Mouse (Mus musculus): ENCODE results near the gene Pepd. TPM values are rescaled to one million over a fixed set of nuclear protein-coding genes. Genes with fewer than 3 reads are reported as not detected.
"Not testable (repeated sequence)": the region's sequence is repeated elsewhere in the genome, so short reads cannot be mapped to it uniquely, and the experiment has no call there.

The Pepd gene
- total RNA-seq, 2 experiments from 2014 or later: 26.5 to 27.3 TPM

DNA sequence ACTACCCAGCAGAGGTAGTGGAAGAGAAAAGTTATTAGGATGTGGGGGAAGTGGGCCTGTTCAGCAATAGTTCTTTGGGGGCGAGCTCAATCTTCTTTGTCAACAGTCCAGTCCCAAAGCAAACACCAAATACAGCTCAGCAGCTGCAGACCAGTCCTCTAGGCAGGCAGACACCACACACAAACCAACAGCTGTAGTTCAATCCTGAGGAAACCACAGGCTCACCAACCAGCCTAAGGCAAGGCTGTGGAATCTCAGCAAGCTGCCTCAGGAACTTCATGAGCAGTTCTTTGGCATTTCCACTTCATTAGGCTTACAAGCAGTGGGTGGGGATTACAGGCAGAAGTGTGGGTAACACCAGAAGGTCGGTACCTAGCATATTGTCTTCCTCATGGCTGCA is 70.2 kb downstream of the Pepd start:
- not testable (repeated sequence) for DNase-seq (ENCODE audit: low spot score)

- no peak for DNase-seq (ENCODE audit: low spot score)
Observed at GRCm38 (mm10) chr7:34983702-34984475, 71.7 kb downstream of the Pepd start.

DNA sequence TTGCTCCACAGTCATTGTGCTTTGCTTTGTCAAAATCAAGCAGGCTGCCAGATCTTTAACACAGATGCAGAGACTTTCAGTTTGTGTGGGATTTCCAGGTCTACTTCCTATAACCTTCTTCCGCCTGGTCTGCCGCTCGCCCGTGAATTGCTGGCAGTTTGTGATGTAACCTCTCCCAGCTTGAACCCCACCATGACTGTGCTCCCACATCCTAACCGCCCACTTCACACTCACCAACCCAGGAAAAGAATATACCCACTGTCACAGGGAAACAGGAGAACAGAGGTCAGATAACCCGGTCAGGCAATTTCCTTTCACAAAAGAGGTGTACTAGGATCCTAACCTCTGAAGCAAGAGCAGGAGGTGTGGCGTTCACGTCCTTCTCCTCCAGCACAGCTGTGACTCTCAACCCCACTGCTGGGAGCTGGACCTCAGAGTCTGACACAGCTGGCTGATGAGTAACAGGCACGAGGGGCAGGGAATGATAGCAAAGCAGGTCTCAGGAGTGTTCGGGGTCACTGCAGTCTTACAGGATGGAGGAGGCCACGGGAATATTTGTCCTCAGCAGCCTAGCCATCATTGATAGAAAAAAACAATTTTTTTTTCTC is 72.5 kb downstream of the Pepd start:
- DNase-seq (ENCODE audit: low spot score): peak; percentile 33

GRCm38 (mm10) chr7:34985216-34985615 is 73.0 kb downstream of the Pepd start:
- DNase-seq (ENCODE audit: low spot score): no peak

GRCm38 (mm10) chr7:34985646-34986045 is 73.5 kb downstream of the Pepd start:
- no peak for DNase-seq (ENCODE audit: low spot score)

GRCm38 (mm10) chr7:34986575-34987150 is 74.5 kb downstream of the Pepd start:
- DNase-seq (ENCODE audit: low spot score): peak; percentile 20

- DNase-seq (ENCODE audit: low spot score): no peak
Observed at GRCm38 (mm10) chr7:34987258-34987657, 75.1 kb downstream of the Pepd start.

GRCm38 (mm10) chr7:34988488-34988887 is 76.3 kb downstream of the Pepd start:
- DNase-seq (ENCODE audit: low spot score): no peak

DNA sequence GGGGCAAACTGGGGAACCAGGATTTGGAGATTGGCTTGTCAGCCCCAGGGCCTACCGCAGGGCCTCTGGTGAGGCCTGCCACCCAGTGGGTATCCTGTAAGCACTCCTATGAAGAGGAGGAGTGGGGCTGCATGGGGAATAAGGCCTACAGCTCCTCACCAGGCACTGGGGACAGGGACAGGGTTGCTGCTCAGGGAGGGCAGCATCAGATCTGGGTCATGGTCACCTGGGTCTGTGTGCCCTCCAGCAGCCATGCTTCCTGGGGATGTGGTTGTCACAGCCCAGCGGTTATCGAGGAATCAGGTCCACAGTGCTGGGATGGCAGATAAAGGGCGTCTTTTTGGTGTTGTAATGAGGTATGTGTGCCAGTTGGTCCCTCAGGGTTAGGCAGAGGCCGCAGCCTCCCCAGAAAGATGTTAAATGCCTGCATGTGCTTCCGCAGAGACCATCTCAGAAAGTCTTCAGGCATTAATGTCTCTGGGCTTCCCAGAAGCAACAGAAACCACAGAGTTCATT is 79.6 kb downstream of the Pepd start:
- no peak for DNase-seq (ENCODE audit: low spot score)

GRCm38 (mm10) chr7:34992766-34993165 is 80.6 kb downstream of the Pepd start:
- no peak for DNase-seq (ENCODE audit: low spot score)

DNA sequence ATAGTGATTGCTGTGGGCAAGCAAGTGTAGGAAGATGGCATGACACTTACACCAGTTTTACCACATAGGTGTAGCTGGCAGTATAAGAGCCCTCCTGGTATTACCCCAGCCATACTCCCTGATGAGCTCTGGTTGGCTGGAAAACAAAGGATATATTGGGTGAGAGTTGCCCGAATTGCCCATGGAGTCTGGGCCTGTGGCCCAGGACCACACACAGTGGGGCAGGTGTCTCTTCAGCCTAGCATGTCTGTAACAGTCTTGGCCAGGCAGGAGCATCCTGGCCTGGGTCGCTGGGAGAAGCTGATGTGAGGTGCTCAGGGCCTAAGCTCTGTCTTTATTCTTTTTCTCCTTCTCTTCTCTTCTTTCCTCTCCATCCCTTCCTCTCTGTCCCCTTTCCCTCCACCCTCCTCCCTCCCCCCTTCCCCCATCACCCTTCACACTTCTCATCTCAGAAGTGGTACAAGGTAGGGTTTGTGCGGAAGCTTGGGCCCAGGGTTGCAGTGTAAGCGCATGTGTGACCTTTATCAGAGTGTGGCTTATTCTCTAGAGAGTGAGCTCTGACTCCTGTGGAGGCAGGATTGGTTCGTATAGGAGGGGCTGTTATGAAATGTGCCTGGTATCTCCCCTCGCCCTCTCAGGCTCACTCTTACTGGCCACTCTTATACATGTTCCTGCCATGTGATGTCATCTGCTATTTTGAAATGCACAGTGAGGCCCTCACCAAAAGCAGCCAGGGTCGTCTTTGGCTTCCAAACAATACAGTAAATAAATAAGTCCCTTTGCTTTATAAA is 83.9 kb downstream of the Pepd start:
- no peak for DNase-seq (ENCODE audit: low spot score)

- DNase-seq (ENCODE audit: low spot score): peak; percentile 36
Observed at GRCm38 (mm10) chr7:35000839-35001238, 88.7 kb downstream of the Pepd start.

- no peak for DNase-seq (ENCODE audit: low spot score)
Observed at GRCm38 (mm10) chr7:35003171-35003737, 91.1 kb downstream of the Pepd start.

- no peak for DNase-seq (ENCODE audit: low spot score)
Observed at GRCm38 (mm10) chr7:35006661-35007060, 94.5 kb downstream of the Pepd start.

DNA sequence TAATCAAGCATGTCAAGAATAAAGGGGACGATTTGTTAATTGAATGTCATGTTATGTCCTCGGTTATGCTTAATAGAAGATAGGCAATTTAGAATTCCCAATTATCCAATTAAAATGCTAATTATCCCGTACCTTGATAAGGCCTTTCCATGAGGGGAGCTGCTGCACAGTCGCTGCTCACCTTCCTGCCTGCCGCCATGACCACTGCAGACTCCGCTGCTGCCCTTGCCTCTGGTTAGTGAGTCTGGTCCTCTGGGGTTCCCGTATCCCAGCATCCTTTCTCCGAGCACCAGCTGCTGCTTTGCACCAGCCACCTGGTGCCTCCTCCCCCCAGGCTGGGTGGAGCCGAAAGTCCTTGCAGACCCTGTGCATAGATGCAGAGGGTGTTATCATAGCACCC is 101.0 kb downstream of the Pepd start:
- DNase-seq (ENCODE audit: low spot score): no peak

DNA sequence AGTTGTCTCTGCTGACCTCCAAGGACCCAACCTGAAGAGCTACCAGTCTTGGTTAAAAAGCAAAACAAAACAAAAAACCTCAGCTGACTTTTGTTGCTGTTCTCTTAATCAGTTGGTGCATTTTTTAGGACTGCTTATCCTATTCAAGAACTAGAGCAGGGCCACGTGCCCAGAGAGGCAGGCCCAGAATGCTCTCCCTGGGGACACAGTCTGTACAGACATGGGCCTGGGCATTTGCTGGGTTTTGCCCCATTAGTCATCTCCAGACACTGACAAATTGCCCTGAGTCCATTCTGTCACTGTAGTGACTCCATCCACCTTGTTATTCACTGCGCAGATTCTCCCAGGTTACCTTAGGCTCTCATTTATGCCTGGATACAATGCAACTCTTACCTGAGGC is 103.1 kb downstream of the Pepd start:
- DNase-seq (ENCODE audit: low spot score): no peak

- peak; percentile 69 for DNase-seq (ENCODE audit: low spot score)
Observed at GRCm38 (mm10) chr7:35021365-35021764, 109.2 kb downstream of the Pepd start.

DNA sequence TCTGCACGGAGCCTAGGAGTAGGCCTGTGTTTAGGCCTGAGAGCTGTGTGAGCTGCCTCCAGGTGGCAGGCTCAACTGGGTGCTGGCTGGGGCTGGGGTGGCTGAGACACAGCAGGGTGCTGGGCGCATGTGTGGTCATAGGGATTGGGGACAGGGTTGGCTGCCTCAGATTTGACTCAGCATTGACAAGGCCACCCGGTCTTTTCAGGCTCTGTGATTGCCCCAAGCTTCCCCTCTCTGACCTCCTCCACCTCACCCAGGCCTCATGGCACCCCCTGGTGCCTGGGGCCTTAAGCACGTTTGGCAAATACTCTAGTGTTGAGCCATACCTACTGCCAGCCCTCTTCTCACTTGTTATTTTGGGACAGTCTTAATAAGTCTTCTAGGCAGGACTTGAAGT is 111.1 kb downstream of the Pepd start:
- no peak for DNase-seq (ENCODE audit: low spot score)

DNA sequence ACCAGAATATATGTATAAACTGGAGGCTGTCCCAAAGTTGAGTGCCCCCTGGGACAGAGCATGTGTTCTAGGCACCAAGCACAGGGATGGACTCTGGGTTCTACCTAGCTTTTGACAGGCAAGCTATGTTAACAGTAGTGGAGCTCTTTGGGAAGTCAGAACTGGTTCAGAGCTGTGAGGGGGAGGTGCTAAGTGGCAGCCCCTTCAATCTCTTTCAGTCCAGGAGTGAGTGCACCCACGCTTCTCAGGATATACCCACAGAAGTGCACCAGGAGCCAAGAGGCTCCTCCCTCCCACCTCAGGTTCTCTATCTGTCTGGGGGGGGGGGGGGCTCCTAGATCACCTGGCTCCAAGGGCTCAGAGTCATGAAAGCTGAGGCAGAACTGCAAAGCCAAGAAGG is 112.2 kb downstream of the Pepd start:
- DNase-seq (ENCODE audit: low spot score): no peak

- peak; percentile 86 for DNase-seq (ENCODE audit: low spot score)
Observed at GRCm38 (mm10) chr7:35025409-35026275, 113.5 kb downstream of the Pepd start.

DNA sequence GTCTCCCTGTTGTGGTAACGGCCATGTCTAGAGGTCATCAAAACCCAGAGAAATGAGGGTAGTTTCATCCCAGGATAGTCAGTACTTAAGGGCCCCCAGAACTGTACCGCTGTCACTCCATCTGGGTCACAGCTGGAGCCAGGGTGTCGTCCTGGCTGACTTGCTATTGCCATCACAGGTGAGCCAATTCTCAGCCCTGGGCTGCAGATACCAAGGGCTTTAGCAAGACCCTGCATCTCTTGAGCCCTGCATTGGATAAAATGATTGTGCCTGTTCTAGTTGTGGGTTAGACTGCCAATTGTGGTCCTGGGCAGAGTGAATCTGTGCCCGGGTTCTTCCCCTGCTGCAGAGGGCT is 114.1 kb downstream of the Pepd start:
- no peak for DNase-seq (ENCODE audit: low spot score)
